Mouse (Mus musculus): ENCODE data around the gene Slc22a7. TPM values are rescaled to one million over a fixed set of nuclear protein-coding genes. Genes with fewer than 3 reads are reported as not detected.

Gene Slc22a7
- polyA plus RNA-seq, 1 experiment, result not detected

DNA sequence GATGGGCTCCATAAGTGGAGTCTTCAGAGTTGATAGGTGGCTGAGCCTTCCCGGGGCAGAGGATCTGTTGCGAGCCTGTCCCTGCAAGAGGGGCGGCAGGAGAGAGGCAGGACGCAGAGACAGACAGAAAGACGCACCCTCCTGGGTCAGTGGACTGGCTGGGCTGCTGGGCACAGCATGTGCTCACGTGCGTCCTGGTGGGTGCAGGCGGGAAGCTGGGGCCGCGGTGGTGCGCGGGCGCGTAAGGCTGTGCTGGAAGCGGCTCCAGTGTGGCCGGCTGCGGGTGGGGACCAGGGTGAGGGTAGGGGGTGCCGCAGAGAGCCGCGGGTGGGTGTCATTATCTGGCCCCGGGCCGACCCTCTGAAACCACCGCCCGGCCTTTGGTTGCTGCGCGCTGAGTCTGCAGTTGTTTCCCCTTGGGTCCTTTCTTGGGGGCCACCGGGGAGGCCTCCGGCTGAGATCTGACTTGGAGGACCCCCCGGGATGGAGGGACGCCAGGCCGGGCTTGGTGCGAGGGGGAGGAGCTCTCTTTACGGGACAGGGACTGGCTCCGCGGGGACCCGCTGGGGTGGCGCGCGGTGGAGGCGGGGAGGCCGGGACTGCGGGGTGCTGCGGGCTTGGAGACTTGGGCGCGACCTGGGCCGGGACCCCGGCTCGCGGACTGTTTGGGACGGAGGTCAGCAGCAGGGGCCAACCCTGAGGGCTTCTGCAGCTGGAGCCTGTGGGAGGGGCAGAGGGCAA, 6.8 kb upstream of the Slc22a7 start:
- Histone ChIP-seq H3K9me3 (no peaks in the 10 kb centered on the region; the same call in 1 of the 2 replicates), H3K4me3 (replicated peaks) (no peak overlapping the region), H3K4me1 (peaks cover 17% of the 10 kb centered on the region), H3K27me3 (replicated peaks) (peaks cover 92% of the 10 kb centered on the region), H3K36me3 (replicated peaks; ENCODE audit: low read length) (no peaks in the 10 kb centered on the region)
- TF ChIP-seq FLI1 (IDR thresholded peaks at IDR 0.05; ENCODE audit: low read length) (no peak), GATA1 (IDR thresholded peaks at IDR 0.05; ENCODE audit: borderline replicate concordance, low read length) (no peak)

DNA sequence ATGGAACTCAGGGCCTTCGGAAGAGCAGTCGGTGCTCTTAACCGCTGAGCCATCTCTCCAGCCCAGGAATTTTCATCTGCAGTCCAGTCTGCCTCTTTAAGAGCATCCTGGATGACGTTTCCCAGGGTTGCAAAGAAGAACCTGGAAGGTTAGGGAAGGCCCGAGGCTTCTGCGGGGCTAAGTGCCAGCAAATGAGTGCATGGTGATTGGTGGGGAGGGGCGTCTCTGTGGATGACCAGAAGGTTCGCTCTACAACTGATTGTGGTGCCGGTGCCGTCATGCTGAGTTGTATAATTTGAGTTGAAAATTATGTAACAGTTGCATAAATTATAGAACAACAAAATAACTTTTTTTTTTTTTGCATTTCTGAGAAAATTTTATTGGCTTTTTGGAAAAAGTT, 919 bp upstream of the Slc22a7 start:
- TF ChIP-seq GATA1 (IDR thresholded peaks at IDR 0.05; ENCODE audit: borderline replicate concordance, low read length) (no peak), FLI1 (IDR thresholded peaks at IDR 0.05; ENCODE audit: low read length) (no peak)
- peaks cover 3% of the 10 kb centered on the region for H3K9me3 ChIP-seq
- peaks cover 82% of the 10 kb centered on the region for H3K27me3 ChIP-seq (replicated peaks)
- H3K36me3 ChIP-seq (replicated peaks; ENCODE audit: low read length), result no peaks in the 10 kb centered on the region
- no peak overlapping the region for H3K4me3 ChIP-seq (replicated peaks)
- peaks cover 21% of the 10 kb centered on the region for H3K4me1 ChIP-seq

DNA sequence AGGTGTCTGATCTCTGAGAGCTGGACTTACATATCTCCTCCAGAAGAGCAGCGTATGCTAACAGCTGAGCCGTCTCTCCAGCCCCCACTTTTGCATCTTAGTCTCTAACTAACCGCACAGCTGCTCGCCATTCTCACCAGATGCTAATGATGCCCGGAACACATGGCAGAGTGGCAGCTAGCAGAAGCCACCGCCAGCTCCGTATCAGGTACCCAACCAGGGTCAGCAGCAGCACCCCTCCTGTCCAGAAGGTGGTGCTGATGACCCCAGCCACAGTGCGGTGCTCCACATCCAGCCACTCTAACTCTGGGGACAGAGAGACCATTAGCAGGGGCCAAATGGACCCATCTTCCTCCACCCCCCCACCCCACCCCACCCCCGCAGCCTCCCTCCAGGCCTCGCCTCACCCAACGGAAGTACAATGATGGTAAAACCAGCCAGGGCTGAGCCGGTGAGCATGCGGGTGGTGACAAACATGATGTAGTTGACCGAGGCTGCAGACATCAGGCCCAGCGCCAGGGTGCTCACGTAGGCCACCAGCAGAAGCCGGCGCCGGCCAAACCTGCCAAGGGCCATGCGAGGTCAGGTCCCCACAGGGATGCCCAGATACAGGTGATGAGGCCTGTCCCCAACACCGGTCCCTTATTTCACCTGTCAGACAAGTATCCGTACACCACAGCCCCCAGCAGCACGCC, 1.4 kb downstream of the Slc22a7 start:
- peaks cover 79% of the 10 kb centered on the region for H3K27me3 ChIP-seq (replicated peaks)
- TF ChIP-seq GATA1 (IDR thresholded peaks at IDR 0.05; ENCODE audit: borderline replicate concordance, low read length) (no peak), FLI1 (IDR thresholded peaks at IDR 0.05; ENCODE audit: low read length) (no peak)
- H3K4me1 ChIP-seq, result peaks cover 10% of the 10 kb centered on the region; the same call in 1 of the 2 replicates
- no peak overlapping the region for H3K4me3 ChIP-seq (replicated peaks)
- H3K36me3 ChIP-seq (replicated peaks; ENCODE audit: low read length), result no peaks in the 10 kb centered on the region
- peaks cover 3% of the 10 kb centered on the region for H3K9me3 ChIP-seq

DNA sequence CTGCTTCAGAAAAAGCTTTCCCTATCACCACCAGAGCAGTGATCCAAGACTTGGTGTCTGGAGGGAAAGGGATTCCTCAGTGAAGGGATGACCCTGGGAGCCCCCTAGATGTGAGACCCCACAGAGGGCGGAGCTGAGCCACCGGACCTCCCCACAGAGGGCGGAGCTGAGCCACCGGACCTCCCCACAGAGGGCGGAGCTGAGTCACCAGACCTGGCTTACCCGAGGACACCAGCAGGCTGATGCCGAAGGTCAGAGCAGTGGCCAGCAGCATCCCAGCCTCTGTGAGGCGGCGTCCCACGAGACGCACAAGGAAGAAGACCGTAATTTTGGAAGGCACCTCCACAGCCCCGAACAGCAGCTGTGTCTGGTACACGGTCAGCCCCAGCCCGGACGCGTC, 4.6 kb downstream of the Slc22a7 start:
- Histone ChIP-seq H3K4me3 (replicated peaks) (peak overlapping the region; percentile 57), H3K27me3 (replicated peaks) (peaks cover 87% of the 10 kb centered on the region), H3K4me1 (peaks cover 22% of the 10 kb centered on the region), H3K9me3 (no peaks in the 10 kb centered on the region), H3K36me3 (replicated peaks; ENCODE audit: low read length) (no peaks in the 10 kb centered on the region)
- no peak for TF ChIP-seq FLI1 (IDR thresholded peaks at IDR 0.05; ENCODE audit: low read length)
- TF ChIP-seq GATA1 (IDR thresholded peaks at IDR 0.05; ENCODE audit: borderline replicate concordance, low read length), result no peak

DNA sequence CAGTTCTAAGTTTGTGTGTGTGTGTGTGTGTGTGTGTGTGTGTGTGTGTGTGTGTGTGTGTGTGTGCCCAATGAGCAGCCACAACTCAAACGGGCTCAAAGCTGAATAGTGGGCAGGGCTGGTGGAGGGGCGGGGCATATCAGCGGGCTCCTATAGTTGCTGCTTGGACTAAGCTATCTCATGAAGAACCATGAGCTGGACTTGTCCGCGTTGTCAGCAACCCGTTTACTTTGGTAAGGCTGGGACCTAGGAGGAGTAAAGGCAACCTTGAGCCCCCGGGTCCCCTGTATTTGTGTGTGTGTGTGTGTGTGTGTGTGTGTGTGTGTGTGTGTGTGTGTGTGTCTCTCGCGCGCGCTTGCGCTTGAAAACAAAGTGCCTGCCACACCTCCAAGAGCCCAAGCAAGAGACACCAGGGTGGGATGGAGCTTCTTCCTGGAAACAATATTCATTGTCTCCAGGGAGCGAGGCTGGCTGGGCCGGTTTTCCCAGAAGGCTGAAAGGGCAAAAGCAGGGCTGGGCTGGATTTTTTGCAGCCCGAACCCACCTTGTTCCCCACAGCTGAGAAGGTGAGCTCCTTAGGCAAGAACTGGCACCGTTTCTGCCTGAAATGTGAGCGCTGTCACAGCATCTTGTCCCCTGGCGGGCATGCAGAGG, 9.4 kb downstream of the Slc22a7 start, which contains the start of gene Crip3:
Gene Crip3 (plus strand): TSS at position 166 of the 654 bp plus-strand sequence.
- Histone ChIP-seq H3K36me3 (replicated peaks; ENCODE audit: low read length) (no peaks in the 10 kb centered on the region), H3K9me3 (peaks cover 5% of the 10 kb centered on the region; the same call in 1 of the 2 replicates), H3K27me3 (replicated peaks) (peaks cover 64% of the 10 kb centered on the region), H3K4me3 (replicated peaks) (peak within 1 kb of the TSS; percentile 81), H3K4me1 (peaks cover 20% of the 10 kb centered on the region)
- TF ChIP-seq FLI1 (IDR thresholded peaks at IDR 0.05; ENCODE audit: low read length) (no peak), GATA1 (IDR thresholded peaks at IDR 0.05; ENCODE audit: borderline replicate concordance, low read length) (no peak)

DNA sequence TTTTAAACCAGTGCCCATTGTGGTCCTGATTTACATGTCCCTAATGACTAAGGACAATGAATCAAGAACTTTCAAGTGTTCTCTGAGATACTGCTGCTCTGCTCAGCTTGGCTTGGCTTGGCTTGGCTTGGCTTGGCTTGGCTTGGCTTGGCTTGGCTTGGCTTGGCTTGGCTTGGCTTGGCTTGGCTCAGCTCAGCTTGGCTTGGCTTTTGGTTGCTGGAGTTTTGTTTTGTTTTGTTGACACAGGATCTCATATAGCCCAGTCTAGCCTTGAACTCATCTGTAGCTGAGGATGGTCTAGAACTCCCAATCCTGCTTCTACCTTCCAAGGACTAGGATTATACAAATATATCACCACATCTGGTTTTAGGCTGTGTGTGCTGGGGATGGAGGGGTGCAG, 11.8 kb downstream of the Slc22a7 start:
- Histone ChIP-seq H3K9me3 (peaks cover 5% of the 10 kb centered on the region; the same call in 1 of the 2 replicates), H3K36me3 (replicated peaks; ENCODE audit: low read length) (no peaks in the 10 kb centered on the region), H3K27me3 (replicated peaks) (peaks cover 47% of the 10 kb centered on the region), H3K4me1 (peaks cover 16% of the 10 kb centered on the region), H3K4me3 (replicated peaks) (no peak overlapping the region)
- TF ChIP-seq FLI1 (IDR thresholded peaks at IDR 0.05; ENCODE audit: low read length) (no peak), GATA1 (IDR thresholded peaks at IDR 0.05; ENCODE audit: borderline replicate concordance, low read length) (no peak)

DNA sequence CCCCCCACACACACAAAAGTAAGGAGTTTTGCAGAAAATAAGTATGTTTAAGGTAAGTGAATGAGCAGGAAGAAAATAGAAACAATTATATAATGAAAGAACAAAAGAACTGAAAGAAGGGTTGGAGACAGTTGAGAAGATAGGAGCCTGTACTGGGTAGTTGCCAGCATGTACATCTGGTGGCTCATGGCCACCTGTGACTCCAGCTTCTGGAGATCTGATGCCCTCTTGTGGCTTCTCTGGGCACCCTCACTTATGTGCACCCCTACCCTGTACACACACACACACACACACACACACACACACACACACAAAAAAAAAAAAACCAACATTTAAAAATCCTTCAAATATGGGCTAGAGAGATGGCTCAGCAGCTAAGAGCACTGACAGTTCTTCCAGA, 18.5 kb downstream of the Slc22a7 start:
- H3K4me3 ChIP-seq (replicated peaks), result no peak overlapping the region
- H3K36me3 ChIP-seq (replicated peaks; ENCODE audit: low read length), result no peaks in the 10 kb centered on the region
- H3K27me3 ChIP-seq (replicated peaks), result peaks cover 2% of the 10 kb centered on the region
- no peak for TF ChIP-seq FLI1 (IDR thresholded peaks at IDR 0.05; ENCODE audit: low read length)
- TF ChIP-seq GATA1 (IDR thresholded peaks at IDR 0.05; ENCODE audit: borderline replicate concordance, low read length), result no peak
- no peaks in the 10 kb centered on the region for H3K4me1 ChIP-seq
- H3K9me3 ChIP-seq, result no peaks in the 10 kb centered on the region

DNA sequence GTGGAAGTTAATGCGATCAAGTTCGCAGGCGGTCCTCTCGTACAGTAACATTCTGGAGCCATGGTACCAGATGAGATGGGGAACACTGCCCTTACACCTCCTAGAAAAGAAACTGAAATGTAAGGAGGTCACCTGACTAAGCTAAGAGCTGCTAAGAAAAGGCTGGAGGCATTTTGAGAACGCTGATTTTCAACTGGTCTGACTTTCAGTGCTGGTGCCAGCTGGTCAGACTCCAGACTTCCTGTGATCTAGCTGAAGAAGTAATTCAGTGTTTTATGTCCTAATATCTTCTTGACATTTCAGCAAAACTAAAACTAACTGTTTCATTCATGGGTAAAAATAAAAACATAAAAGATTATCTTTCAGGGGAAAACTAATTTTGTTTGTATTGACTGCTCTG, 19.6 kb downstream of the Slc22a7 start:
- Histone ChIP-seq H3K9me3 (no peaks in the 10 kb centered on the region), H3K36me3 (replicated peaks; ENCODE audit: low read length) (peaks cover 3% of the 10 kb centered on the region), H3K27me3 (replicated peaks) (no peaks in the 10 kb centered on the region), H3K4me3 (replicated peaks) (no peak overlapping the region), H3K4me1 (no peaks in the 10 kb centered on the region)
- TF ChIP-seq GATA1 (IDR thresholded peaks at IDR 0.05; ENCODE audit: borderline replicate concordance, low read length) (no peak), FLI1 (IDR thresholded peaks at IDR 0.05; ENCODE audit: low read length) (no peak)

DNA sequence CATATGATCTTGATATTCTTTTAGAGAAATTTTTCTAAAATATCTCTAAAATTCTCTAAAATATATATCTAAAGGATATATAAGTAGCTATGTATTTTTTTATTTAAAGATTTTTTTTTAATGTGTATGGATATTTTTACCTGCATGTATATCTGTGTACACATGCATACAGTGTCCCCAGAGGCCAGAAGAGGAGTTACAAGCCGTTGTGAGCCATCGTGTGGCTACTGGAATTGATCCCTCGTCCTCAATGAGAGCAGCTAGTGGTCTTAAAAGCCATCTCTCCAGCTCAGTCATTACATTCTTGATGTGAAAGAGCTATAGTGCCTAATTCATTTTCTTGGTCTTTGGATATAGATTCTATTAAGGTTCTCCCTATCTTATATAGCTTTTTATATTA, 29.8 kb downstream of the Slc22a7 start:
- H3K4me3 ChIP-seq (replicated peaks), result no peak overlapping the region
- TF ChIP-seq GATA1 (IDR thresholded peaks at IDR 0.05; ENCODE audit: borderline replicate concordance, low read length) (no peak), FLI1 (IDR thresholded peaks at IDR 0.05; ENCODE audit: low read length) (no peak)
- H3K36me3 ChIP-seq (replicated peaks; ENCODE audit: low read length), result peaks cover 63% of the 10 kb centered on the region
- no peaks in the 10 kb centered on the region for H3K4me1 ChIP-seq
- H3K27me3 ChIP-seq (replicated peaks), result no peaks in the 10 kb centered on the region
- no peaks in the 10 kb centered on the region for H3K9me3 ChIP-seq

All from megakaryocyte, embryonic 14.5 days (primary cell).